Mouse (Mus musculus) liver, adult 2 months (tissue): ENCODE data around the gene Rnf181.
A peak's percentile ranks its signal among the peaks of the same experiment; 100 is the strongest.

Experiments used
- CTCF ChIP-seq: fragments of 200-500 bp; IDR thresholded peaks from 2 replicates; pipeline ENCODE4 v1.5.1; 2011; ENCODE audit warnings: low read depth, low read length, control low read depth
- POLR2A ChIP-seq: fragments of 200-500 bp; IDR thresholded peaks from 2 replicates; pipeline ENCODE4 v1.6.1; 2011; ENCODE audit warnings: low read length, control low read depth; ENCODE audit not compliant: insufficient read depth; ENCODE audit errors: extremely low read depth

DNA sequence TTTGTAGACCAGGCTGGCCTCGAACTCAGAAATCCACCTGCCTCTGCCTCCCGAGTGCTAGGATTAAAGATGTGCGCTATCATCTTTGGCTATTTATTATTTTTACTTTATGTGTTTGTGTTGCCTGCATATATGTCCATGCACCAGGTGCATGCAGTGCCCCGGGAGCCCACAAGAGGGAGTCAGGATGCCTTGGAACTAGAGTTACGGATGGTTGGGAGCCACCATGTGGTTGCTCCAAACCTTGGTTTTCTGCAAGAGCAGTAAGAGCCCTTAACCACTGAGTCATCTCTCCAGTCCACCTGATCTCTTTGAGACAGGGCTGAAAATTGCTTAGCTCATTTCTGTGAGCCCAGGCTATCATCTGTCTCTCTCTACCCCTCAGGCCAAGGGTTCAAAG is 40.4 kb upstream of the Rnf181 start:
- peak; percentile 100 for TF ChIP-seq CTCF
- no peak for TF ChIP-seq POLR2A
